Mouse (Mus musculus): ENCODE results near the gene Tmem132a.

The Tmem132a gene

DNA sequence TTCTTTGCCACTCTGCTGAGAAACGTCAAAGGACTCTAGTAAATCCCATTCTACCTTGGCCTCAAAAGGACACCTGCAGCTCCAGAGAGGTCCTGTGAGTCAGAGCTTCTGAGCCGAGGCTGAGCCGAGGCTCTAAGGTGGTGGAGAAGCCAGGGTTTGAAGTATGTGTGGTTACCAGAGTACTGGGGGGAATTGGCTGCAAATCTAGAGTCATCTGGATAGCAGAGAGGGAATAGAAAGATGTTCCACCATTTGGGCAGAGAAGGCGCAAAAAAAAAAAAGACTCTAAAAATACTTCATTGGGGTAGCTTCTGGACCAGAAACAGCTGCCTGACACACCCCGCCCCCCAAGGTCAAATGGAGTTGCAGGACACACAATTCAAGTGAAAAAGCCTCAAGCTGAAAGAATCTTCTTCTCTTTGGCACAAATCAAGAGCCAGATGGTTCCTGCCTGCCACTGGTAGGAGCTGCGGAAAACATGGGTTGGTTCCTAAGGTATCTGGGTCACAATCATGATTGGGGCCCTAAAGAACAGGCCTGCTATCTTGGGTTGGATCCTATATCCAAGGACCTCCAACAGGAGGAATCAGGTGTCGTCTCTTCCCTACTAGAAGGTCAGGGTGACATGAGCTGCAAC lies 8.6 kb upstream of the Tmem132a start:
- DNase-seq (ENCODE audit: low read depth in 1 of 2, low spot score in 2 of 2), result no peak

DNA sequence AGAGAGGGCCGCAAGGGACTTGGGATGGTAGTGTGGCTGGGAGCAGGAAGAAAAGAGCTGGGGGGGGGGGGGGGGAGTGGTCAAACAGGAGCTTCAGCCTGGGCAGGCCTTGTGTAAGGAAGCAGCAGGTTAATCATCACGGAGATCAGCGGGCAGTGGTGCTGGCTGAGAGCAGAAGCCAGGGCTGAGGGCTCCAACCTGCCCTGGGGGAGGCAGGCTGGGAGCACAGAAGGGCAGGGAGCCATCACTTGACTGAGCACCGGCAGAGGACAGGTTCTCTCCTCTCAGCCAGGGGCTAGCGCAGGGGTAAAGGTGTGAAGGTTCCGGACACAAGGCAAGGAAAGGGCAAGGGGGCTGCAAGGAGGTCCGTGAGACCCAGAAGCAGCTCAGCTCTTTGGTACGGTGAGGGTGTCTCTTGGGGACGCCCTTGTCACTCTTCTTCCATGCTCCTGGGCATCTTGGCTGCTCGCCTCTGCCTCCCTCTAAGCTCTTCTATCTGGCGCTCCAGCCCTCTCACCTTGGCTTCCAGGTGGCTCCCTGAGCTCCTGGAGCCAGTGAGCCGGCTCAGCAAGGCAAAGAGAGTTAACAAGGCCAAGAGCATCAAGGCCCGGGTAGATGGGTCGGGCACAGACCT lies 1.7 kb upstream of the Tmem132a start:
- DNase-seq (ENCODE audit: low read depth in 1 of 2, low spot score in 2 of 2), result no peak

DNA sequence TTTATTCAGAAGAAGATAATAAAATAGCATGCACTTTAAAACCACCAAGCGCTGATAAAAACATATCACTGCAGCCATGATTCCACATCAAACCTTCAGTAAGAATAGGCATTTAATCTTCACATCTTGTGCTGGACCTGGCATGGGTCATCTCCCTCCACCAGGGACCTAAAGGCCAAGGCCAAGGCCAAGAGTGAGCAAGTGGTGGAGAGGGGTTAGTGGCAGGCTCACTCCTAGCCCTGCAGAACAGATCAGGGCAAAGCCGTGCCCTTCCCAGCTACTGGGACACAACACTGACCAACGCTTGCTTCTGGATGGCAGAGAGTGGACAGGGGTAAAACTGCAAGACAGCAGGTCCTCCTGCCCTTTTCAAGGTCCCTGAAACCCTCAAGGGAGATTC lies 936 bp upstream of the Tmem132a start:
- no peak for DNase-seq (ENCODE audit: low read depth in 1 of 2, low spot score in 2 of 2)

DNA sequence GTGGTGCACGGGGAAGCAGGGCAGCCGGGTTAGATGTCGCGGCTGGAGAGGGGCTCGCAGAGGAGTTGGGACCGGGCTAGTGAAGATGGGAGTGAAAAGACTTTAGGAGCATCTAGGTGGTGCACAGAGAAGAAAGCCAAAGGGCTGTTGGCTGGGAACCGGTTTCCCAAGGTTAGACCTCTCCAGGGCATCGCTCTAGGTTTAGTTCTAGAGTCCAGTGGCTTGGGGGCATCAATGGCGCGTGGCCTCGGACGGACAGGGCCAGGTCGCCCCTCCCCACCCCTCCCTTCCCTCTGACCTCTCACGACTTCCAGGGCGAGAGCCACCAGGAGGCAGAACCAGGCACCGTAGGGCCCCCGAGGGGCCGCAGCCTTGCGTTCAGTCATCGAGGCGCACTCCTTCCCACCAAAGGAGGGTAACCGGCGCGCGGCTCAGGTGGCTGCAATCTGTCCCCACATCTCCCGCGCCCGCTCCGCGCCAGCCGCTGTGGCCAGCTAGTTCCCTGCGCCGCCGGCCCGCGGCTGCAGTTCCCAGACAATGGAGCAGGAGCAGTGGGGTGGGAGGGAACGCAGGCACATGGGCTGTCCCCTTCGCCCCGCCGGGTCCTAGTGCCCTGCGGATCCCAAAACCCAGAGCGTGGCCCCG lies 377 bp downstream of the Tmem132a start:
- no peak for DNase-seq (ENCODE audit: low read depth in 1 of 2, low spot score in 2 of 2)

DNA sequence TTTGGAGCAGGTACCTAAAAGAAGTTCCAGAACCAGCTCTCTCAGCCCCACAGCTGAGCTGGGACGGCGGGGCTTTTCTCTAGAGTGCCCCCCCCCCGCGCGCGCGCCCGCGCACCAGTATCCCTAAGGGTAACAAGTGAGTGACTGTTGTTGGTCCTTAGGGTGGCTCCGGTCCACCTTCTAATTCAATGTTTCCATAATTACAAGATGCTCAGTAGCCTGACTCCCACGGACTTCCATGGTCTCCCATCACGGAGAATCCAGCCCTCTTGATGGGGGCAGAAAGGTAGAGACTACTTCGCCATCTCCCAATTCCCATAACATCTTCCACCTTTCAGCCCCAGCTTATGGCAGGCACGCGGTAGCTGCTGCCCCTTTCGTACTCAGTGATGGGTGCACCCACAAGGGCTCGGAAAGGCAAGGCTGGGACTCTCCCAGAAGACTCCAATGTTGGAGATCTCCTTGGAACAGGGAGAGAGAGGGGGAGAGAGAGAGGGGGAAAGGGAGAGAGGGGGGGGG lies 1.1 kb downstream of the Tmem132a start:
- no peak for DNase-seq (ENCODE audit: low read depth in 1 of 2, low spot score in 2 of 2)

DNA sequence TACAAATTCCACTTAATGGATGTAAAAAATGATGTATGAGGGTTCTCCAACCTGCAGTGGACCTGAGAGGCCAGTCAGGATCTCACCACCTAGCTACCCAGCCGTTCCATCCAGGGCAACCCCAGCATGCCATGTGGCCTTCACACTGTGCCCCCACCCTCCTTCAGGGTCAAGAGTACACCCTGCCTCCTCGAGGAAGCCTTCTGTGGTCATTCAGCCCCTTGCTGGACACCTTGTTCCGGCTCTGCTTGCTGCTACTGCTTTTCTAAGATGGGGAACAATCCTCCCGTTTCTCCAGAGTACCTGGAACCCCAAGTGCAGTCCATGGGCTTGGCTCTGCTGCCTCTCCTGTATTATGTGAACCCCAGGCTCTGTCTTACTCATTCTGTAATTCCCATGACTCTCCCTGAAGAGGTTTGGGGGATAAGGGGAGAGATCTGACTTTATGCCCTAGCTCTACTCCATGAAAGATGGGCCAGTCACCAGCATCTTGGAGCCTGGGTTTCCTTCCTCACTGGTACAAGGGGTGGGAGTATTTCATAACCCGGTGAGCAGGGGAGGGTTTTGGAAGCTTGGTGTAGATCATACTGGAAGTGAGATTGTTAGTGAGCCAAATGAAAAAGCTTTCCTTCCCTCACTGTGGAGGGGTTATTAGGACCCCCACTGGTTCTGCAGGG lies 1.7 kb downstream of the Tmem132a start:
- no peak for DNase-seq (ENCODE audit: low read depth in 1 of 2, low spot score in 2 of 2)

DNA sequence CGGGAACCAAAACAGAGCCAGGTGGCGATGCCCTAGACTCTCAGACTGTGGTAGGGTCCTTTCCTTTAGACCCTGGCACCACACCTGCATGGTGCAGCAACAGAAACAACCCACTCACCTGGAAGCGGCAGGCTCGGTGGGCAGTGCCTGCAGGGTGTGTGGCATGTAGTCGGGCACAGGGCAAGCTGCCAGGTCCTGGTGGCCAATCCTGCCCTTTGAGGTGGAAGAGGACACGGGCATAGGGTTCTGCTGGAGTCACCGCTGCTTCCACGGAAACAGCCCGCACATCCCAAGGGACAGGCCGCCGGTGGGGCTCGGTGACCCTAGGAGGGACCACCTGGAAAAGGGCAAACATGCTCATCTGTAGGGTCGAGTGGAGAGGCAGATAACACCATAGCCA lies 3.4 kb downstream of the Tmem132a start:
- no peak for DNase-seq (ENCODE audit: low read depth in 1 of 2, low spot score in 2 of 2)

DNA sequence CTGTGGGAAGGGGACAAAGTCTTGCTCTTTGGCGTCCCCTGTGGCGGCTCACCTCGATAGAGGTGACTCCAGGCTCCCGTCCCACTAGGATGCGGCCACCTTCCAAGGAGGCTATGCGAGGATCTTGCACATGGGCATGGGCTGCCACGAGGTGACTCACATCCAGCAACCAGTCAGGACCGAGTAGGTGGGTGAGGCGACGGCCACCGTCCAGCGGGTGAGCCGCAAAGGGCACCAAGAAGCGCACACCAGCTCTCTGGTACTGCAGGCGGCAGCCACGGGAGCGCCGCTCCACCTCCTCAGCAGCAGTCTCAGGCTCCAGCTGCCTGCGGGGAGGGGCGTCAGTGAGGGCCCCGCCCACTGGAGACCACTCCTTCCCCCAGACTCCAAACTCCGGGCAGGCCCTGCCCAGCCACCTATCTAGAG lies 9.7 kb downstream of the Tmem132a start:
- no peak for DNase-seq (ENCODE audit: low read depth in 1 of 2, low spot score in 2 of 2)

DNA sequence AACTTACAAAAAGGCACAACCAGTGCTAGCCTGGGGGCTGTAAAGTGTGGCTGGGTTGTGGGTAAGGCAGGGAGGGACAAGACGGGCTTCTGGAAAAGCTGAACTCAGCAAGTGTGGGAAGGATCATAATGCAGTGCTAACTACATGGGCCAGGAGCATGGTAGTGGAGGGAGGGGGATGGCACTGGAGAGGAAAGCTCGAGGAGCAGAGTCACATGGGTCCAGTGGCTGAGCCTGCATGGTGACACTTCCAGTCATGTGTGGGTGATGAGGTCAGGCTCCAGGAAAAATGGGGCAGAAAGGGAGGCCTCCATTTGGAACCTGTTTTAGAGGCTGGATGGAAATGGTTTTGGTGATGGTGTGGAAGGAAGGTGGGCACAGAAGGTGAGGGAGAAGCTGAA lies 13.2 kb downstream of the Tmem132a start:
- no peak for DNase-seq (ENCODE audit: low read depth in 1 of 2, low spot score in 2 of 2)

DNA sequence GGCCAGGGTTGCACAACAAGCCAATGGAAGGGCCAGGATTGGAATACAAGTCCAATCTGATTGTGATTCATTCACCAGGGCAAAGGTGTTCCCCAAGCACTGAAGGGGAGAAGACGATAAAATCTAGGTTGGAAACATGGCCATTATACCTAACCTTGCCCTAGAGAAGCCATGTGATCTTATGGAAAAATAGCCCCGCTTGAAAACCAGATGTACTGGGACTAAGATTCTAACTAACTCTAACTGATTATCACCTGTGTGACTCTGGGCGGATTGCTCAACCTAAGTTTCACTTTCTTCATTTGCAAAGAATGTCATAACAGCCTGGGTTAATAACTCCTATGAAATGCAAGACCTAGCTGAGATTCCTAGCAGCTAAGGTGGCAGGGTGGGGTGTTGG lies 14.3 kb downstream of the Tmem132a start:
- DNase-seq (ENCODE audit: low read depth in 1 of 2, low spot score in 2 of 2), result no peak

DNA sequence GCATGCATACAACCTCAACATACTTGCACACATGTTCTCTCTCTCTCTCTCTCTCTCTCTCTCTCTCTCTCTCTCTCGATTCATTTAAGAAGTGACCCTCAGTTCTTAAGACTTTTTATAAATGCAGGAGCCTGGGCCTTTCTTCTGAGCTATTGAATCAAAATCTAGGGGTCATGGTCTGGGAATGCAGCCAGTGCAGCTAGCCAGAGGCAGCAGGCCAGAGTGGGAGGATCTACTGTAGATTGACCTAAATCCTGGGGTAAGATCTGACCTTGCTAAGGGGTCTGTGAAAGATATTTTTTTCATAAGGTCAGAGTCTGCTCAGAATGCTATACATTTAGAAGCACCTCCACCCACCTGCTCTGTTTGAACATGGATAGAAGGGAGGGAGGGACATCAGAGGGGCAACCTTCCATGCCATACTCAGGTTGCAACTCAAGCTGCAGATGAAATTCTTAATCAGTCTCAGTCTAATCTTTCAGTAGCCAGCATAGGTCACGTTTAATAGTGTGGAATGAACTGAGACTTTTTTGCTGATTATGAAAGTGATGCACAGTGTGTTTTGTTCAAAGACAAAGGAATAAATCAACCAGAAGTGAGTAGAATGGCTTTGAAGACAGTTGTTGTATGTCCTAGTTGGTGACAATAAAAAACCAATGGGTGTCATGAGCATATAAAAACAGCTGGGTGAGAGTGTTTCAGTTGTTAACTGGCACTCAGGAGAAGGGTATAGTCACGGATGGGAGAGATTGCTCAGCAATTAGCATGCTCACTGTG lies 22.2 kb downstream of the Tmem132a start:
- no peak for DNase-seq (ENCODE audit: low read depth in 1 of 2, low spot score in 2 of 2)

DNA sequence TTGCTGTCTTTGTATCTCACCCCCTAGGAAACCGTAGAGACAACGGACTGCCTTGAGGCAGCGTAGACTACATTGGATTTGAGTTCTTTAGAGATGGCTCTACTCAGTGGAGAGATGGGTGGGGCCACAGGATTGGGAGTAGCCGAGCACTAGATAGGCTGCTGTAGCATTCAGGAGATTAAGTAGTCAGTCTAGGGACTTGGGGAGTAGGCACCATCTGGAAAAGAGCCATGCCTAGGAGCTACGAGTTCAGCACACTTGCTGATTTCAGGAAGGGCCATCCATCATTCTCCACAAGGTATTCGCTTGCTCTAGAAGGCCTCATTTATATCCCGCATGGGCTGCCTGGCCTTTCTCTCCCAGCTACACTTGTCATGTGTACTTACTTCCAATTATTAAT lies 23.6 kb downstream of the Tmem132a start:
- no peak for DNase-seq (ENCODE audit: low read depth in 1 of 2, low spot score in 2 of 2)

DNA sequence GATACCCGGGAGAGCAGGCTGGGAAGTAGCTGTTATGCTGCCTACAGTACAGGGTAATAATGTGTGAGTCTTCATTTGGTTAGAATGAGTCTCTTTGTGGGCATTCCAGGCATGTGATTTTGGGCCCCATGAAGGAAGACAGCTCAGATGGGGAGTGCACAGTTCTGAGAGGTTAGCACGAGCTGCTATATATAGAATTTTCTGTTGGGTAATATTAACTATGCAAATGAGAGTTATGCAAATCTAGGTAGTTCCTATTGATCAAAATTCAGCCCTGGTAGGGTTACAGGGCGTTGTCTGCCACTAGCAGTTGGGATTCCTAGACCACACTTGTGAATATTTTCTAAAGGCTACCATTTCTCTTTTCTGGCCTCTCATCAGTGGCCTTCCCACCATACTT lies 24.3 kb downstream of the Tmem132a start:
- no peak for DNase-seq (ENCODE audit: low read depth in 1 of 2, low spot score in 2 of 2)

DNA sequence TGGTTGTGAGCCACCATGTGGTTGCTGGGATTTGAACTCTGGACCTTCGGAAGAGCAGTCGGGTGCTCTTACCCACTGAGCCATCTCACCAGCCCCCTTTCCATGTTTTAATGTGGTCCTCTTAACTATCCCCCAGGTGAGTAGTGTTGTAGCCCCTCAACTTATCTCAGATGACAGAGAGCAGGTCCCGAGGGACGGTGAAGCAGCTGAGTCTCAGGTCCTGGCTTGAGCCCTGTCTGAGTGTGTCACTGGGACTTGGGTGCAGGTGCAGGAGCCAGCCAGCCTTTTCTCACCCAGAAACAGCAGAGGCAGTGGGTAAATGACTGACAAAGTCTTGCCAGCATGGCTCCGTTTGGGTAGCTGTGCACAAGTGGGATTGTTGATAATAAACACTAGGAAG lies 25.5 kb downstream of the Tmem132a start:
- no peak for DNase-seq (ENCODE audit: low read depth in 1 of 2, low spot score in 2 of 2)

DNA sequence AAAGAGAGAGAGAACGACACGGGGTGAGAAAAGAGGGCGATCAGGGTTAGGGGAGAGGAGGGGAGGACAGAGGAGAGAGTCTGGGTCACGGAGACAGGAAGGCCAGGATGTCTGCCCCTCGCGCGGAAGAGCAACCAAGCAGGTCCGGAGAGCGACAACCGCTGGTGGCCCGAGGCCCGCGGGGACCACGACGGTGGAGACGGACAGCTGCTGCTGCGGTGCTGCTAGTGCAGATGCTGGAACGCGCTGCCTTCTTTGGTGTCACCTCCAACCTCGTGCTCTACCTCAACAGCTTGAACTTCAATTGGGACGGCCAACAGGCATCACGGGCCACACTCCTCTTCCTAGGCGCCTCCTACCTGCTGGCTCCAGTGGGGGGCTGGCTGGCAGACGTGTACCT lies 26.8 kb downstream of the Tmem132a start:
- no peak for DNase-seq (ENCODE audit: low read depth in 1 of 2, low spot score in 2 of 2)

DNA sequence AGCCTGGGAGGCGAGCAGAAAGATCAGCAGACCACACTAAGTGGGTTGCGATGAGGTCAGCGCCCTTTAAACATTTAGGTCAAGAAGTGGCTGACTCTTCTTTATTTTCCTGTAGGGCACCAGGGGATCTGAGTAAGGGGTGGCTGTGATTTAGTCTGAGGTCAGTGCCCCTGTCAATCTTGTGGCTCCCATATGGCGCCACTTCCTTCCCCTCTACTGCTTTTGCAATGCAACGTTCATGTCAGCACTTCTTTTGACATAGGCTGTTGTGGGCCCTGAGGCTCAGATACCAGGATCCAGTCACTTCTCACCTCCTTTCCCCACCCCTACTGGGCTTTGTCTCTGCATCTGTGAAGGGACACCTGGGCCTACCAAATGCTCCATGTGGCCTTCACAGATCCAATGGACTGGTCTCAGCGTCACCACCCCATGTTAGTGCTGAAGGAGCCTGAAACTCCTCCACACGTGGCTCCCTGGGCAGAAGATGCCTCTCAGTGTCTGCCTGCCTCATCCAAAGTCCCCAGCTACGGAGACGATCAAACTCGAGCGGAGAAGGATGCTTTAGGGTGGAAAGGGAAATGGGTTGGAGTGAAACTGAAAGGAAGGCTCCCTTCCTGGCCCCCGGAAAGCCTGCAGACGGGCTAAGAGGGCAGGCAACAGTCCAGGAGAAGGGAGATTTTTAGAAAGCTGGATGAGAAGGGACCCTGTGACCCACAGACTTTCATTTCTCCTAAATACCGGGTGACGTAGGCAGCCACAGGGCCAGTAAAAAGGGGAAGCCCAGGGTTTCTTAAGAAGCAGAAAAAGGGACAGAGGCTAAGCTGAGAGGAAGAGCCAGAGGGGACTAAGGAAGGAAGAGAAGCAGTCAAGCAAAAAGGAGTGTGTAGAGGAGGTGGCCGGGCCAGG lies 27.8 kb downstream of the Tmem132a start:
- peak; percentile 82 to 91 for DNase-seq (ENCODE audit: low read depth in 1 of 2, low spot score in 2 of 2)

DNA sequence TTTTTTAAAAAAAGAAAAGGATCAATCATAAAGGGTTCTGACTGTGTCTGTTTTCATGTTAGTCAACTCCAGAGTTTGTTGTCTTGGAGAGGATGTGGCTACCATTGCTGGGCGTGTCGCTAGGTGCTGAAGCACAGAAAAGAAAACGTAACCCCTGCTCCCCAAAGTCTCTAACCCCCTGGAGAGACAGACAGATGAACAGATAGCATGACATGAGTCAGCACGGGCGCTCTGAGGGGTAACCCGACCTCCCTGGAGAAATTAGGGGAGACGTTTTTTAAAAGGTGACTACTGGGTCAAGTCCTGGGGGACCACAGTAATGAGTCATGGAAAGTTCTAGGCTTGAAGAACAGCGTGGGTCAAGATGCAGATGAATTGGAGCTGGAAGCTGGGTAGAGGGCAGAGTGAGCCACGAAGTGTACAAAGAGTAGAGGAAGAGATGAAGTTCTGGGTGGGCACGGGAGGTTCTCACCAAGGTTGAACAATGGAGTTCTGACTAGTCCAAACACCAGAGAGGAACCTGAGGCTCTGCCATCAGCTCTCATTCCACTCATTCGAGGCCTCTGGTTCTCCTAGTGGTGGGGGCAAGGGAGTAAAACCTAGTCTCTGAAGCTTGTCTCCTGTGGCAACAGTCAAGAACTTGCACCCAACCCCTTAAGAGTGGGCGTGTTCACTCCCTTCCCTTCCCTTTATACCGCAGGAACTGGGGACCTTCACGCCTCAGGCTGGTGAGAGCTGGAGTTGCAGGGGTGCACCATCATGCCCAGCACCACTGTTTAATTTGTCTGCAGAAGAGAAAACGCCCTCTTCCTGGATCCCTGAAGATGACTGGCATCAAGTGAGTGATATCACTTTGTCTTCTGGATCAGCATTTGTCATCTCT lies 30.5 kb downstream of the Tmem132a start, which contains the start of gene Slc15a3:
Gene Slc15a3 (plus strand): TSS at position 718 of the 883 bp plus-strand sequence.
- DNase-seq (ENCODE audit: low read depth in 1 of 2, low spot score in 2 of 2), result no peak

DNA sequence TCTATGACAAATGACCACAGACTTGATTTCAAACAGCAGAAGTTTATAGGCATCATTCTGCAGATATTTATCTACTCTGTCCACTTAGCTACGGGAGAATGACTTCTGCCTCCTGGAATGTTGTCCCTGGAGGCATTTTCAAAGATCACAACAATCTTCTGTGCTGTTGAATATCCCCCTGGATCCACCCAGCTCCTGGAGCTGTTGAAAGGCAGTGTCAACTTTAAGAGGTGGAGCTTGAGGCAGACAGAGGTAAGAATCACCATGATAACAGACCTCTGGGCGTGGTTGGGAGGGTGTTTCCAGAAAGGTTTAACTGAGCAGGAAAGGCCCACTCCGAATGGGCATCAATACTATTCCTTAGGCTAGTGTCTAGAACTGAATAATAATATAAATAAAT lies 34.1 kb downstream of the Tmem132a start:
- no peak for DNase-seq (ENCODE audit: low read depth in 1 of 2, low spot score in 2 of 2)

DNA sequence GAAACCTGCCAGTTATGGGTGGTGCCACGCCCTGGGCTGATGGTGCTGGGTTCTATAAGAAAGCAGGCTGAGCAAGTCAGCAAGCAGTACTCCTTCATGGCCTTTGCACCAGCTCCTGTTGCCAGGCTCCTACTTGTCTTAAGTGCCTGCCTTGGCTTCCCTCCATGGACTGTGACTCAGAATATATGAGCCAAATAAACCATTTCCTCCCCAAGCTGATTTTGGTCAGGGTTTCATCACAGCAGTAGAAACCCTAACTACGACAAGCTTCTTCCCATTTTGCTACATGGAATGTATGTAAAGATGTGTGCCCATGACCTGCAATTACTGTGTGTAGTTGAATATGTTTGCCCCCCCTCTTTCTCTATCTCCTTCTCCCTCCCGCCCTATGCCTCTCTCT lies 36.1 kb downstream of the Tmem132a start:
- no peak for DNase-seq (ENCODE audit: low read depth in 1 of 2, low spot score in 2 of 2)
